8 mouse cellular contexts compared by ENCODE assay signal in genomic region chr16:30870110-30870509, GRCm38 (mm10).
A peak's percentile ranks its signal among the peaks of the same experiment; 100 is the strongest.
DNase-seq lines count a peak whose midpoint lies in the region; ATAC-seq and TF ChIP-seq lines count a peak whose summit lies in the region.

No protein-coding gene starts in this region.

- H3K9me3 ChIP-seq in embryonic facial prominence, embryonic 11.5 days (replicated peaks; ENCODE audit: control insufficient read depth, low read length): no peaks in the 10 kb centered on the region
- no peaks in the 10 kb centered on the region for H3K9me3 ChIP-seq in liver, embryonic 15.5 days (replicated peaks)
- no peaks in the 10 kb centered on the region for H3K9me3 ChIP-seq in midbrain, embryonic 13.5 days

- H3K27me3 ChIP-seq in embryonic facial prominence, embryonic 11.5 days (ENCODE audit: control insufficient read depth, insufficient read depth, low read length): no peaks in the 10 kb centered on the region
- H3K27me3 ChIP-seq in liver, embryonic 15.5 days: no peaks in the 10 kb centered on the region
- no peaks in the 10 kb centered on the region for H3K27me3 ChIP-seq in testis, adult 2 months (ENCODE audit: control insufficient read depth, insufficient read depth, low read length)
- no peaks in the 10 kb centered on the region for H3K27me3 ChIP-seq in midbrain, embryonic 13.5 days

- peak; percentile 75 for TF ChIP-seq POLR2A in testis, adult 2 months (IDR thresholded peaks at IDR 0.05; ENCODE audit: control insufficient read depth, low read depth, low read length)

- TF ChIP-seq CTCF in testis, adult 2 months (IDR thresholded peaks at IDR 0.05; ENCODE audit: control insufficient read depth, insufficient read depth, insufficient replicate concordance, low read depth, low read length): peak; percentile 87

- no peak for ATAC-seq in embryonic facial prominence, embryonic 11.5 days (replicated peaks; ENCODE audit: insufficient number of reproducible peaks, low FRiP score, low TSS enrichment, low read depth)
- no peak for ATAC-seq in liver, embryonic 15.5 days (ENCODE audit: insufficient read depth)
- ATAC-seq in midbrain, embryonic 13.5 days: no peak

- H3K27ac ChIP-seq in embryonic facial prominence, embryonic 11.5 days (replicated peaks; ENCODE audit: low read depth, low read length): no peak overlapping the region
- no peak overlapping the region for H3K27ac ChIP-seq in liver, embryonic 15.5 days (replicated peaks)
- peak overlapping the region; percentile 83 for H3K27ac ChIP-seq in testis, adult 2 months (ENCODE audit: control insufficient read depth, insufficient read depth, low read depth, low read length)
- H3K27ac ChIP-seq in midbrain, embryonic 13.5 days: no peak overlapping the region

- H3K36me3 ChIP-seq in embryonic facial prominence, embryonic 11.5 days (replicated peaks; ENCODE audit: control insufficient read depth, insufficient read depth, low read depth, low read length): no peaks in the 10 kb centered on the region
- H3K36me3 ChIP-seq in liver, embryonic 15.5 days (replicated peaks): no peaks in the 10 kb centered on the region
- no peaks in the 10 kb centered on the region for H3K36me3 ChIP-seq in testis, adult 2 months (ENCODE audit: control insufficient read depth, insufficient read depth, low read length)
- H3K36me3 ChIP-seq in midbrain, embryonic 13.5 days: no peaks in the 10 kb centered on the region

- WGBS in embryonic facial prominence, embryonic 11.5 days: 50% methylated on average over 14 of the region's 14 CpGs
- 34% methylated on average over 14 of the region's 14 CpGs for WGBS in liver, embryonic 15.5 days (ENCODE audit: insufficient replicate concordance)
- 85% methylated on average over 14 of the region's 14 CpGs for WGBS in midbrain, embryonic 13.5 days

- intact Hi-C loops in heart, postnatal 25 days (cut with DNase I): loop anchor here (2.0 to 5.0 kb wide), 5 partner anchors 48 to 202 kb away; no protein-coding TSS in a partner anchor

- no peak overlapping the region for H3K4me3 ChIP-seq in embryonic facial prominence, embryonic 11.5 days (ENCODE audit: low read depth, low read length)
- H3K4me3 ChIP-seq in liver, embryonic 15.5 days (replicated peaks): 0 out of 2 replicates have a peak overlapping the region, but pooled peaks have one; percentile 4
- peak overlapping the region; percentile 90 for H3K4me3 ChIP-seq in testis, adult 2 months (ENCODE audit: control insufficient read depth, low read depth, low read length)
- H3K4me3 ChIP-seq in midbrain, embryonic 13.5 days (replicated peaks): no peak overlapping the region

- H3K4me2 ChIP-seq in embryonic facial prominence, embryonic 11.5 days (ENCODE audit: low read depth, low read length): no peak overlapping the region
- peak overlapping the region; percentile 9; the same call in 1 of the 2 replicates for H3K4me2 ChIP-seq in liver, embryonic 15.5 days
- H3K4me2 ChIP-seq in midbrain, embryonic 13.5 days (replicated peaks): no peak overlapping the region

- no peak overlapping the region for H3K9ac ChIP-seq in embryonic facial prominence, embryonic 11.5 days (replicated peaks; ENCODE audit: low read length)
- no peak overlapping the region for H3K9ac ChIP-seq in liver, embryonic 15.5 days
- H3K9ac ChIP-seq in midbrain, embryonic 13.5 days (replicated peaks): no peak overlapping the region

- DNase-seq in spleen, adult 18-20 months: peak; percentile 11 to 28
- no peak for DNase-seq in spleen, adult 12 weeks (ENCODE audit: low spot score)
- peak; percentile 50 for DNase-seq in embryonic facial prominence, embryonic 11.5 days (ENCODE audit: low spot score)
- DNase-seq in heart, postnatal 25 days (ENCODE audit: low spot score): peak; percentile 47
- DNase-seq in cerebellum, adult 9-11 months: no peak

- H3K4me1 ChIP-seq in embryonic facial prominence, embryonic 11.5 days (ENCODE audit: control insufficient read depth, insufficient read depth, low read length): peaks cover 3% of the 10 kb centered on the region; the same call in 1 of the 2 replicates
- H3K4me1 ChIP-seq in liver, embryonic 15.5 days (replicated peaks): peaks cover 8% of the 10 kb centered on the region
- peaks cover 20% of the 10 kb centered on the region for H3K4me1 ChIP-seq in testis, adult 2 months (ENCODE audit: control insufficient read depth, insufficient read depth, low read length)
- peaks cover 14% of the 10 kb centered on the region; the same call in 1 of the 2 replicates for H3K4me1 ChIP-seq in midbrain, embryonic 13.5 days (replicated peaks)

Comparison
In these comparisons a context has a peak if more than half of its experiments do, and no peak if none do; other contexts are left out.
1. DNase-seq: peak in spleen, adult 18-20 months (2 of 2), embryonic facial prominence, embryonic 11.5 days (single experiment) and heart, postnatal 25 days (single experiment); none in spleen, adult 12 weeks (single experiment) and cerebellum, adult 9-11 months (single experiment).
2. H3K4me3 ChIP-seq: peak in liver, embryonic 15.5 days (single experiment) and testis, adult 2 months (single experiment); none in embryonic facial prominence, embryonic 11.5 days (single experiment) and midbrain, embryonic 13.5 days (single experiment).